Mouse (Mus musculus): ENCODE results near the gene Zfp366. TPM values are rescaled to one million over a fixed set of nuclear protein-coding genes. Genes with fewer than 3 reads are reported as not detected.

Zfp366 gene
- total RNA-seq, 2 experiments from 2014 or later = 14.1 to 14.9 TPM

DNA sequence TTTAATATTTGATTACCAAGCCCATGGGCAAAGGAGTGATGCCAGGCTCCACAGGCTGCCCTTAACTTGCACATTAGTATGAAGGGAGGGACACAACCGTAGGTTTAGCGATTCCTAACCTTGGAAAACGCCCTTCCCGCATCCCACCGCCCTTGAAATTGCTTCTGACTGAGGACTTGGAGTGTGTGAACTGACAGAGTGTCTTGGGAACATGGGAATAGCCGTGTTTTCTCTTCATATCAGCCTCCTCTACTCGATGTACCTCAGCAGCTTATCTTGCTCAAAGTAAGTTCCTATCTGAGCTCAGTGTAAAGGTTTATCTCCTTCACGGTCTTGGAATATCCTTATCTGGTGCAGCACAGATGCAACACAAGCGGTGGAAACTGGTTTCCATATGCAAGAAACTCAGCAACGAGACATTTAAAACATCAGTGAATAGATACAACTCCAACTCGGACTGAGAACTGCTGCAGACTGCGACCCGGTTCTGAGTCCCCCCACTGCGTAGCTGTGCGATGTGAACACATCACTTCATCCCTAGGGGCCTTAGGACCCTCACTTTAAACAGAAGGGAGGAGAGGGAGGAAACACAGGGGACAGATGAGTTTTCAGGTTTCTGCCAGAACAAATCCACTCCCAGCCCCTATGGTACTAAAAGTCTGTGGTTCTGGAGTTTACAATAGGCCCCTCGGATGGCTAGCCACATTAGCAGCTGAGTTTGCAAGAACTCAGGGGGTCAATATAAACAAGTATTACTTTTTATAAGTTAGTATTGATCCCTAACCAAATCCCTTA, 43.0 kb downstream of the Zfp366 start:
- no peak for DNase-seq

DNA sequence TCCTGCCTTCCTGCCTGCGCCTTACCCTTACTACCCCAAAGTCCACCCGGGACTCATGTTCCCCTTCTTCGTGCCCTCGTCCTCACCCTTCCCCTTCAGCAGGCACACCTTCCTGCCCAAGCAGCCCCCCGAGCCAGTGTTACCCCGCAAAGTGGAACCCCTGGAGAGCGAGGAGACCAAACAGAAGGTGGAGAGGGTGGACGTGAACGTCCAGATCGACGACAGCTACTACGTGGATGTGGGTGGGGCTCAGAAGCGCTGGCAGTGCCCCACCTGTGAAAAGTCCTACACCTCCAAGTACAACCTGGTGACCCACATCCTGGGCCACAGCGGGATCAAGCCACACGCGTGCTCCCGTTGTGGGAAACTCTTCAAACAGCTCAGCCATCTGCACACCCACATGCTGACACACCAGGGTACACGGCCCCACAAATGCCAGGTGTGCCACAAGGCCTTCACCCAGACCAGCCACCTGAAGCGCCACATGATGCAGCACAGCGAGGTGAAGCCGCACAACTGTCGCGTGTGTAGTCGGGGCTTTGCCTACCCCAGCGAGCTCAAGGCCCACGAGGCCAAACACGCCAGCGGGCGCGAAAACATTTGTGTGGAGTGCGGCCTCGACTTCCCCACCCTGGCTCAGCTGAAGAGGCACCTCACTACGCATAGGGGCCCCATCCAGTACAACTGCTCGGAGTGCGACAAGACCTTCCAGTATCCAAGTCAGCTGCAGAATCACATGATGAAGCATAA, 44.4 kb downstream of the Zfp366 start:
- no peak for DNase-seq

DNA sequence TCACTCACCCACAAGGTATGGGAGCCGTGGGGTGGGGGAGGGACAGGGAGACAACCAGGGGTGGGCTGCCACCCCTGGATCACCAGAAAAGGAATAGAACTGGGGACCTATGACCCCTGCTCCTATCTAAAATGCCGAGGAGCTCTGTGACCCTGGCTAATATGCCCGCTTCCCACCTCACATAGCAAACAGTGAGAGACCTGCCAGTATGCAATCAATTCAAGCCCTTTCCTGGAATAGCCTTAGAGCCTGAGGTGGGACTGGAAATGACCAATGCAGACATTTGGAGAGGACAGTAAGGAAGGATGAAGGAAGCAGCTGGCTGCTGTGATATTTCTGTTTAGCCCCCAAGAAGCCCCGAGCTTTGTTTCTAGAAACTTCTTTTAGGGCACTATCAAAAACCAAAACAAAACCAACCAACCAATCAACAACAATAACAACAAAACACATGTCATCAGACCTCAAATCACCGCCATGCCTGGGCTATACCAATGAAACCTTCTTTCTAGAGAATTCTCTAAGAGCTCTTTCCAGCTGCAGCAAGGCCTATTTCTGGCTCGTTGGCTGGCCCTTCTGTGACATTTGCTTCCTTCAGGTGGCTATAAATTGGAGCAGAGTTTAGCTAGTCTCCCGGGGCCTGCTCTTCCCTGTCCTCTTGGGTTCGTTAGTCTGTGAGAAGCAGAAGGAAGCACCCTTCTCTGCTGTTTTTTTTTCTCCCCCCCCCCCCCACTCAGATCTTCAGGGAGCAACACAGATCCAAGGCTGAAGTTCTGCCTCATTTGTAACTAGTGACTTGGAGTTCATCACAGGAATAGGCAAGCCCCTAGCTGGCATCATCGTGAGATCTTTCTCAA, 45.2 kb downstream of the Zfp366 start:
- peak; percentile 59 to 67 for DNase-seq

DNA sequence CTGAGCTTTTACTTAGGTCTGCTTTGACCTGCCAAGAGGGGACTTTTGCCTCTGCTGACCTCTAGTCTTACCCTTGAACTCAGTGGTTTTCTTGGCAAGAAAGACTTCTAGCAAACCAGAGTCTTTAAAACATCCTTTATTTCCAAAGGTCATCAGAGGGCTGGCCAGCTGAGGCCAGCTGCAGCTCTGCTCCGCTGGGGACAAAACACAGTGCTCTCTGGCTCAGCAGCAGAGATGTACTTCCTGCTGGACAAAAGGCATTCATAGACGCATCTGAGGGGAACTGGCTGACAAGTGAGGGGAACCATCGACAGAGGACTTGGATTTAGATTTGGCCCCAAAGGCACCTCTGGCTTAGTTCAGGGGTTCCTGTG, 45.9 kb downstream of the Zfp366 start:
- peak; percentile 74 to 87 for DNase-seq

DNA sequence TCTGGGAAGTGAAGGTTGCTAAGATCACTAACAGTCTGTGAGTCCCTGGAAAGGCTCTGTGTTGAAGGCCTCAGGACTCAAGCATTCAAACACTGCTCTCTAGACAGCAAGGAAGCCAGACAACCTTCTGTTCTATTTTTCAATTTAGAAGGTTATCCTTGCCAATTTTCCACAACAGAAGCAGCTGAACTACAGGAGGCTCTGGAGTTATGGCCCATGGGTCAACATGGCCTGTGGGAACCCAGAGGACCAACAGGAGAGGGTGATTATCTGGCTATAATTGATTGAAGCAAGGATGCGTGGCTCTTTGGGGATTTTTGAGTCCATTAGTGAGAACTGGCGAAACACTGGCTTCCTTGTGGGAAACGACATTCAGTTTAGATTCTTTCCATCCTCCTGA, 48.7 kb downstream of the Zfp366 start:
- DNase-seq = peak in 1 of 2 experiments; percentile 54

DNA sequence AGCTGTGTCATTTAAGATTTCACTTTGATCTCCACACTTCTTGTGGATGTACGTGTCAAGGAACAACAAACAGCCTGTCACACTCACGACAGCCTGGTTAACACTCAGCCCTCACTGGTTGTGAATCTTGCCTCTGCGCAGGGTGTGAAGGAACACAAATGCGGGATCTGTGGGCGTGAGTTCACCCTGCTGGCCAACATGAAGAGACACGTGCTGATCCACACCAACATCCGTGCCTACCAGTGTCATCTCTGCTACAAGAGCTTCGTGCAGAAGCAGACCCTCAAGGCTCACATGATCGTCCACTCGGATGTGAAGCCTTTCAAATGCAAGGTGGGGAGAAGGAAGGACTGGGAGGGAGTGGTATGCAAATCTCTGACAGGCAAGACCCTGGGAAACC, 49.3 kb downstream of the Zfp366 start:
- DNase-seq = no peak

DNA sequence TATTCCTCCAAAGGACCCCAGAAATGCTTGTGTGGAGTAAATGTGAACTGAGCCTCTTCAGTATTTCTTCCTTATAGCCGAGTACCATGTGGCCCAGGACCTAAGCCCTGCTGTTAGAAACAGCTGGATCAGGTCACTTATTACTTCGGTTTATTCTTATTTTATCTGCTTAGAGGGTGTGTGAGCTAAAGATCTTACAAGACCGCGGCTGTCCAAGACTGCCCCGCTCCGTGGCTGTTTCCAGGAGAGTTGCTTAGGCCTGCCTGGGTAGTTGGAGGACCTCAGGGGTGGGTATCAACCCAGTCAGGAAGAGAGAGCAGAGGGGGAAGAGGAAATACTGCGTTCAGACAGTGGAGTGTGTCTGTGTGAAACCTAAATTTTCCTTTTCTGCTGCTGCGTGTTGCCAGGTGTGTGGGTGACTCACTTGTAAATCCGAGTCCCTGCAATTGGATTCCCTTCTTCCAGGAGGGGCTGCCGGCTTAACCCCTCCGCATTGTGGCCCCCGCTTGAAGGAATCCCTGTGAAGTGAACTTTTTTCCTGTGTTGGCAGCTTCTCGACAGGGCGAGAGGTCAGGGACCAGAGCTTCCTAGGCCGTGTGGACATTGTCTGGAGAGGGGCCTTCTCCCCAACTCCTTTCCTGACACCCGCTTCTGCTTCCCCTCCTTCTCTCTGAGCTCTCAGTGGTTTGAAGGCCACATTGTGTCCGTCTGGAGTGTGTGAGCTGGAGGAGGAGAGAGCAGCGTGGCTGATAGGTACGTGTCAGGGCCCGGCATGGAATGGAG, 51.0 kb downstream of the Zfp366 start:
- DNase-seq = no peak

DNA sequence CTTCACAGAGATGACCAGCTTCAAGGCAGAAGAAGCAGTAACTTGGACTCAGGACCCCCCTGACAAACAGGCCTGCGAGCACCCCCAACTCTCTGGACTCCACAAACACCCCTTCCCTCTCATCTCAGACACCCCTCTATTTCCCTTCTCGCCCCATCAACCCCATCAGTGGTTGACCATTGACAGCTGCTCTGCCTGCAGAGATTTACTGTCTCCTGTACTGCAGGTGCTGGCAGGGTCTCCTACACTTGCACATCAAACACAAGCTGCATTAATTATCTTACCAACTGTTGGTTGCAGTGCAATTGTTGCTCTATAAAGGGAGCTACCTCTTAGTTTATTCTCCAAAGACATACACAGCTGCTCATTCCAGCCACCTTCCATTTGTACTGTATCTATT, 51.6 kb downstream of the Zfp366 start:
- no peak for DNase-seq

DNA sequence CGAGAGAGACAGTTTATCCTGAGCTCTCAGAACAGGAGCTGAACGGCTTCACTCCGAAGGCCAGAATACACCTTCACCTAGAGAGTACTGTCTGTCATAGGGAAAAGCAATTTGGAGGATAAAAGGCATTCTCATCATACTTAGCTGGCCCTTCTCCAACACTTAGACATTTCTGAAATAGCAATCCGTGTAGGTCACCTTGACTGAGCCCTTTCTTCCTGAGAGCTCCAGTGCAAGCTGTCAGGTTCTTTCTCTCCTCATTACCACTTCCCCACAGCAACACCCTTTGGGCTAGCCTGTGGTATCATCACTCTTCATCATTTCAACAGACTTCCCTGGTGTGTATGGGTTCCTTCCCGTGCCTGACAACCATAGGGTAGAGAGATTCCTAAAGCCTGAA, 52.5 kb downstream of the Zfp366 start:
- DNase-seq = peak in 1 of 2 experiments; percentile 67

DNA sequence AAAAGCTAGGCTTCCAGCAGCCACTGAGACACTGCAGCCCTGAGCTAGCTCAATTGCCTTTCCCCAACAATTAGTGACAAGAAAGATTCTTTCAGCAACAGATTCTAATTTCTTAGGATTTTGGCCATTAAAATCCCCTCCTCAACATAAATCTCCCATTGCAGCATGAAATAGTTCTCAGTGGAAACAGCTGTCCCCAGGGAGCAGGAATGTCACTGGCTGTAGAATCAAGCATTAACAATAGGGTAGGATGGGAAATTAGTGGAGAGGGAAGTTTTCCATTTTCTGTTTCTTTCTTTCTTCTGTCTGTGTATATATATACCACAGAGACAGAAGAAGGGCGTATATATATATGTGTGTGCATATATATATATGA, 53.2 kb downstream of the Zfp366 start:
- no peak for DNase-seq

DNA sequence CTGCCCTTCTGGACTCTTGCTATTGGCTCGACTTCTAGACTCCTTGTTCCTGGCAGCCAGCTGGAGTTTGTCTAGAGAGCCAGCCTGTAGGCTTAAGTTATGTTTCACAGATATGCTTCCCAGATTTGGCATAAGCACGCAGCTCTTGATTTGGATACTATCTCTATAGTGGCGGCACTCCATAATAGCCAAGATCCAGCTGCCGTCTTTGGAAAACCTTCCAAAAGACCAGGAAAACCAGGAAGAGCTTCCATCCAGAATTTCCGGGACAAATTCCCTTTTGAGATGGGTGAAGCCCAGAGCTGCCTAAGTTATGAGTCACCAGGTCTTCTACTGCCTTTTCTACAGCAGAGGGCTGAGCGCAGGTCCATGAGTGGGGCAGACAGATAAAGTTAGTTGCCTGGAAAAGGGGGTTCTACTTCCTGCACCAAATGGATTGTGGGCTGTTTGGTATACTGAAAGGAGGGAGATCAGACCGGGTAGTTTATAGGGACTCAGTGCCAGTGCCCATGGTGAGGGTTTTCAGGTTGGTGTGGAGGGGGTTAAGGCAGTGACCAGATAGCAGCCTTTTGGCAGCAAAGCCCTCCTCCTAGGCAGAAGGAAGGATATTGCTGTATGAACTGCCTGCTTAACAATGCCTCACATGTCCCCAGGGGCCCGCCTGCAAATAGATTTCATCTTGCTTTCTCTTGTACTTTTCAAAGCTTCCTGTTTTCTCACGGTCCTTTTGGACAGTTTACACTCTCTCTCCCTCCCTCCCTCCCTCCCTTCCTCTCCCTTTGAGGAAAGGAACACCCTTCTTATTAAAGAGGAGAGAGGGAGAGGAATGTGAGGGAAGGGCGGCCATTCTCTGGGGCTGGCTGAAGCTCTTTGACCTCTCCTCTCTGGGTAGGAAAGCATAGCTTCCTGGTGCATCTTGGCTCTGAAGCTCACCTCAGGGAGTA, 53.9 kb downstream of the Zfp366 start:
- peak; percentile 83 to 92 for DNase-seq

DNA sequence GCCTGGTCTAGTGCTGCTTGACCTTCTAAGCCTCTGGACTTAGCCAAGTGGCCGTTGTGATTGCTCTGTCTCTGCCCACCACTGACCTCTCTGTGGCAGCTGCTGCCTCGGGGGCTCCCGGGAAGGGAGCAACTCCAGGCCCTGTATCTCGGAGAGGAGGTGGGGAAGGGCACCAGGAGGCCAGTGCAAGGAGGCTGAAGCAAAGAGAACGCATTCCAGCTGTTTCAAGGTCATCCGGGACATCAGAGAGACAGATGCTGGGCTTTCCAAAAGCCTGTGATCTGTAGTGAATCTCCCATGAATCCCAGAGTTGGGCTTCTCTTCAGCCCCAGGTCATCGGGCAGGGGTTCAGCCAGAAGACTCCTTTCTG, 54.5 kb downstream of the Zfp366 start:
- no peak for DNase-seq

DNA sequence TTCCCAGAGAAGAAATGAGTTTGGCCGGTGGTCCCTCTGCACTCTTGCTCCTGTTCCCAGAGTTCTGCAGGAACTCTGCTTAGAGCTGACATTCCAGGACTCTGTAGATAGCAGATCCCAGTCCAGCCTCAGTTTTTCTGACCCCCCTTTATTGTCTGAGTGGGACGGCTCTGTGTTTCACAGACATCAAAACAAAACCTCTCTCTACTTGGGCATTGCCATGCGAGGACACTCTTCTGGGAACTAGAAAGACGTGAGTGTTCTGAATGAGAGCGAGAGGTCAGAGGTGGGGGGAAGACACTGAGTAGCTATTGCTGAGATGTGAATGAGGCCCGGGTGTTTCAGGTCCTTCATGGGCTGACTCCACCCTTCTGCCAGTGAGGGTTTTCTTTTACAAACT, 55.1 kb downstream of the Zfp366 start:
- no peak for DNase-seq

DNA sequence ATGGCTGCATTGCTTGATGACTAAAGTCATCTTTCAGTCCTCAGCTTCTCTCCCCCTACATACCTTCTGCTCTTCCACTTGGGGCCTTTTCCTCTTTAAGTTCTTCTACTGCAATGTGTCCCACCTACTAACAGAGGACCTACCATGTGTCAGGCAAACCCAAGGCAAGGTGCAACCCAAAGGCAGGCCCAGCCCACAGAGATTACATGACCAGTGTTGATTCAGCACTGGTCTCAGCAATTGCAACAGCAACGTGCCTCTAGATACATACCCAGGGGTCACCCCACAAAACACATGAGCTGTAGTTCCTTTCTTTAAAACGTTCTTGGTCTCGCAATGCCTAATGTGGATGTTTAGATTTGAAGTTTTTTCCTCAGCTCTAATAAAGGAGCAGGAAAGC, 57.4 kb downstream of the Zfp366 start:
- DNase-seq = no peak

DNA sequence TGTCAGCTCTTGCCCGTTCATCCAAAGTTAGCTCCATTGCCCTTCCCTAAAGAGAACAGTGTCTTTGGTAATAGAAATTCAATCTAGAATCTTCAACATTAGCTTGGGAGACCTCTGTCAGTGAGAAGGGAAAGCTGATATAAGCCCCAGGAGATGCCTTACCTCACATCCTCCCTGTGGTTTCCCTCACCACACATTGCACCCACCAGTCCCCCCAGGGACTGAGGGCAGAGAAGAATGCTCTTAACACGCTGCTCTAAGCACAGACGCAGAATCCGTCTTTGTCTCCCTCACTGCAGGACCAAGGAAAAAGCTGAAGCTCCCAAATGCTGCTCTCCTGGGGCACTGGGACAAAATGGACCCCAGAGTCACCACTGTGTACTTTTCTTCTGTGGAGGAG, 58.3 kb downstream of the Zfp366 start:
- DNase-seq = no peak

DNA sequence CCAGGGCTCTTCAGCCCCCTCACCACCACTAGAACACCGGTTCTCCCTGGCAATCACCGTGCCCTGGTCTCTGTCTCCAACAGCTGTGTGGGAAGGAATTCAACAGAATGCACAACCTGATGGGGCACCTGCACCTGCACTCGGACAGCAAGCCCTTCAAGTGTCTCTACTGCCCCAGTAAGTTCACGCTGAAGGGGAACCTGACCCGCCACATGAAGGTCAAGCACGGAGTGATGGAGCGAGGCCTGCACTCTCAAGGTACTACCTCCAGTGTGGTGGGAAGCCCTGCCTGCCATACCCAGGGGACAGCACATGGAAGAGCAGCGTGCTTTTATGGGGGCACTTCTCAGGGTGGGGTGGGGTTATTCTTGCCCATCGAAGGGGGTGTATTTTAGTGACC, 59.2 kb downstream of the Zfp366 start:
- no peak for DNase-seq

DNA sequence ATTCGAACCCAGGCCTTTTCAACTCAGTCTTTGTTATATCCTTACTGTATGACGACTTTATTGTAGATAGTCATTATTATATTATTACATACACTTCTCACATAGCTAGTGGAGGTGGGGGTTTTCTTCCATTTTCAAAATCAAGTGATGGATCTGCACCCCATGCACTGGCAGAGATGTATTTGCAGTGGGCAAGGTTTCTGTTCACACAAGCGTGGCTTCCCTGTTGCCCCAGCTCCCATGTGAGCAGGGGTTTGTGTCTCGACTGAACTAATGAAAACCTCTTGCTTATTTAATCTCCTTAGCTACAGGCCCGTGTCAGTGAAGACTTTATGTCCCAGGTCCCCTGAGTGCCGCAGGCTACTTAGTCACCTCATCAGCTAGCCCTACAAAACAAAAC, 59.8 kb downstream of the Zfp366 start:
- DNase-seq = no peak

DNA sequence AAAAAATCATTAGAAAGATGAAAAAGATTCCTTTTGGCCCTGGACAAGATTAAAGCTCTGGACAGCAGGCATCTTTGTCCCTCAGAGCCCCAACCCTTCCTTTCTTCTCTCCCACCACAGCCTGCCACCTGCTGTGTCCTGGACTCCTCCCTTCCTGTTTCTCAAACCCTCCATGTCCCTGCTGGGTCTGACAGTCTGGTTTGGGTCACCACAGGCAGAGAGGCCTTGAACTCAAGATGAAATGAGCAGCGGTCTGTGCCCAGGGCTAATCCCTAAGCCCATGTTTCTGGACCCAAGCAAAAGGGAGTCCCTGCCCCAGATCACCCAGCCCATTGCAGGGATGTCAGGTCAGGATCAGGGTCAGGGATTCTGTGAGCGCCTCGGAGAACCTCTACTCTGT, 60.3 kb downstream of the Zfp366 start:
- no peak for DNase-seq

DNA sequence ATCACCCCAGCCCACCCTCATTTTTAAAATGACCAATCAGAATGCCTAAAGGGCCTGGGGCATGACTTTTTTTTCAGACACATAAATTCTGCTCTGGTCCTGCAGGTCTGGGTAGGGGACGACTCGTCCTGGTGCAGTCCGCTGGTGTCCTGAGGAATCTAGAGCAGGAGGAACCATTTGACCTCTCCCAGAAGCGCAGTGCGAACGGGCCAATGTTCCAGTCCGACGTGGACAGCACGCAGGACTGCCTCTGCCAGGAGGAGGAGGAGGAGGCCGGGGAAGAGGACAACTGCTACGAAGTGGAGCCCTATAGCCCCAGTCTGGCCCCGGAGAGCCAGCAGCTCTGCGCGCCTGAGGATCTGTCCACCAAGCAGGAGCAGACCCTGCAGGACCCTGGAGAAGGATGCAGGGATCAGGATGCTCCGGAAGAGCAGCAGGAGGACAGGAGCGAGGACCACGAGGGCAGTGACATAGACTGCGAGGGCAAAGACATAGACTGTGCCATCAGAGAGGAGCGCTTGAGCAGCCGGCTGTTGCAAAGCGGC, 61.4 kb downstream of the Zfp366 start:
- DNase-seq = no peak

DNA sequence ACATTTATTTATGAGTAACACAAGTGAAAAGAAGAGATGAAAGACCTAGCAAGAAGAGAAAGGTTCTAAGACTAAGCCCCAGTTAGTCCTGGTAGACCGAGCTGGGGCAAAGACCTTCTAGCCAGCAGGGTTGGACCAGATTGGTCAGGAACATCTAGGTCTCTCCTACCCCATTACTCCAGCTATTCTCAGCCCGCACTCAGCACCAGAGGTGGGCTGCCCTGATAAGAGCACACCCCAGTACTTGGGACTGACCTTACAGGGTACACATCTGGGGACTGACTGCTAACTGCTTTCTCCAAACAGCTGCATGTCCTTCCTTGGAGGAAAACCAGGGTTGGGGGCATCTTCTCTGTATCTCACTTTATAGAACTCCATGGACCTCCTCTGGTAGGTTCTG, 66.2 kb downstream of the Zfp366 start:
- no peak for DNase-seq

DNA sequence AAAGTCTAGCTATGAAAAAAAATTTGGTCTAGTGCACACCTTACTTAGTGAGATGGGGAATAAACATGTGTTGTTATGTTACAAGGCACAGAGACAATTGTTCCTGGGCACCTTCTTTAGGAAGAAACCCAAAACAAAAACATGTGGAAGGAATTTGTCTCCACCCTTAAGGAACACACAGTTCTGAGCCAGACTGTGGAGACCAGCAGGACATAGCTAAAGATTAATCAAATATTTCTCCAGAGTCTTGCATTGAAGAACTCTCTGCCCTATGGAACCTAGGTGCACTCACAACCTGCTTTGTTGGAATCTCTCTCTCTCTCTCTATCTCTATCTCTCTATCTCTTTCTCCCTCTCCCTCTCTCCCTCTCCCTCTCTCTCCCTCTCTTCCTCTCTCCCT, 69.6 kb downstream of the Zfp366 start:
- peak in 1 of 2 experiments; percentile 46 for DNase-seq
